Mouse (Mus musculus) CD4-positive helper T cell, adult 2 months (primary cell): Measurements from ENCODE around the gene Fkbp1a.

Experiments used
- DNase-seq: peaks from one replicate; pipeline ENCODE4 v3.0.0-alpha.2; 2012; ENCODE audit warnings: low read depth, missing footprints, low spot score

Gene Fkbp1a

DNA sequence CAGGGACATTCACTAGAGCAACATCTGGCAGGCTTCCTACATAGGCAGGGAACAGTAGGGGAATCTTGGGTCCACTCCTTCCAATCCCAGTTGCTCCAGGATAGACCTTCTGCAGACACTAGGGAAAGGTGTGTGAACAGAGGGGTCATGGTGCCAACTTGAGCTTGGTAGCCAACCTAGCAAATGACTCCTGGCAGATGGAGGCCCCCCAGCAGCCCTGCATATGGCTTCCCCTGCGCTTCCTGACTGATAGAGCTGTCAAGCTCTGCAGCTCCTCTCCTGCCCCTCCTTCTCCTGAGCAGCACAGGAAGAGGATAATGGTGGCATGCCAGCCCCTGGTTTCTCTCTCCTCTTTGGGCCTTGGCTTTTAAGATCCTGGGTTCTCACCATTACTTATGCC is 66.2 kb downstream of the Fkbp1a start:
- DNase-seq = no peak

DNA sequence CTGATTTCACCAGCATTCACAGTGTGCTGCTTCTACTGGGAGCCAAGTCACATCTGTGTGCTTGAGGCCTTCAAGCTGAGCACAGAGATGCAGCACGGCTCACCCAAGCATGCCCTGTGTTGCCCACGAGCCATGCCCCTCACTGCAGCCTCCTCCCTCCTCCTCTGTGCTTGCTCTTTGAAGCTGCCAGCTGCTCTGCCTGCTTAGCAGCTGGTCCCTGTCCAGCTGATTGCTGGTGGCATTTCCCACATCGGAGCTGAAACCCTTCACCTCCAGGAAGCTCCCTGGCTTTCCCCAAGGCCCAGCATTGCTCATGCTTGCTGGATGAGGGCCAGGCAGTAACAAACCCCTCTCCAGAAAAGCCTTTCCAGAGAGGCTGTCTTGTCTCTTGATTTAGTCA is 67.7 kb downstream of the Fkbp1a start:
- DNase-seq = no peak
